Mouse (Mus musculus): ENCODE results near the gene Wasl. TPM values are rescaled to one million over a fixed set of nuclear protein-coding genes. Genes with fewer than 3 reads are reported as not detected.
A peak's percentile ranks its signal among the peaks of the same experiment; 100 is the strongest.

The Wasl gene
- polyA plus RNA-seq, 1 experiment from 2014 or later: 76.9 TPM

DNA sequence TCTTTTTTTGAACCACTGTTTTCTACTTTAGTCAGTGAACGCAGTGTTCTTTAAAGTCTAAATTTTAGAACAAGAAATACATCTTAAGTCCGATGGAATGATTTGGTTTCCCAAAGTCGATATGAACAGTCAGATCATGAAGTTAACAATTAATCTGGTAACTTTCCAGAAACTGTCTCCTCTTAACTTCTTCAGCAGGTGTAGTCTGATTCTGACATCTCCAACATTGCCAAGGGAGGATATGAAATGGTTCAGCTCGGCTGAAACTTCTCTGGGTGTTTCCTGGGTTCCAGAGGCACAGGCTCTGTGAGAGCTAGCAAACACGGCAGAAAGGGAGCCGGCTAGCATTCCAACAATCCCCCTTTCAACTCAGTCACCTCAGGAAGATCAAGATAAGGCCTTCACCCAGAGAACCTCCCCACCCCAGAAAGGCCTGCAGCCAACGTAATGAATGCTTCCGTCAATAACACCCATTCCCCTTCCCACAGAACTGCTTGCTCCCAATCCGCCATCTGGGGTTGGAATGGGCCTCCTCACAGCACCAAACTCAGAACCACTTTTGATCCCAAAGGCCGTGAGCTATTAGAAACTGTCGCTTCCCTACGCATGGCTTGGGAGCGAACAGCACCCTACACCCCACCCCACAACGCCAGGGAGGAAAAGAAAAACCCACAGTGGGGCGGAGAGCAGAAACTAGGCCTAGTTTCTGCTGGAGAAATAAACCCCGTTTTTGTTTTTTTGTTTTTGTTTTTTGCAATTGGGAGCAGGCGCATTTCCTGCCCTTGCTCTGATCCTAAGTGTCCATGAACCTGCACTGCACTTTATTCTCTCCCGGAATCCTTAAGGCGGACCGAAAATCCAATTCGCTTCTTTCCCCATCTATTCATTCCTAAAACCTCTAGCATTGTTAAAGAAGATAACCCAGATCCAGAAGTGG lies 1.3 kb downstream of the Wasl start:
- Histone ChIP-seq H3K4me1 (peaks cover 22% of the 10 kb centered on the region), H3K27me3 (no peaks in the 10 kb centered on the region), H3K9me3 (replicated peaks) (no peaks in the 10 kb centered on the region), H3K4me3 (peak overlapping the region; percentile 94), H3K4me2 (peak overlapping the region; percentile 93), H3K9ac (peak overlapping the region; percentile 95), H3K27ac (peak overlapping the region; percentile 97), H3K36me3 (ENCODE audit: poor library complexity, severe bottlenecking) (no peaks in the 10 kb centered on the region)
- WGBS: 11% methylated on average over 21 of the region's 21 CpGs
- ATAC-seq: no peak

GRCm38 (mm10) chr6:24662483-24662882 lies 2.3 kb downstream of the Wasl start:
- Histone ChIP-seq H3K27me3 (no peaks in the 10 kb centered on the region), H3K9ac (0 out of 2 replicates have a peak overlapping the region, but pooled peaks have one; percentile 34), H3K27ac (no peak overlapping the region), H3K4me1 (peaks cover 22% of the 10 kb centered on the region), H3K4me3 (no peak overlapping the region), H3K4me2 (peak overlapping the region; percentile 93), H3K36me3 (ENCODE audit: poor library complexity, severe bottlenecking) (no peaks in the 10 kb centered on the region), H3K9me3 (replicated peaks) (no peaks in the 10 kb centered on the region)
- WGBS: 74% methylated on average over 4 of the region's 4 CpGs
- ATAC-seq: no peak

GRCm38 (mm10) chr6:24661879-24662278 lies 2.9 kb downstream of the Wasl start:
- no peaks in the 10 kb centered on the region for H3K9me3 ChIP-seq (replicated peaks)
- peaks cover 22% of the 10 kb centered on the region for H3K4me1 ChIP-seq
- no peak overlapping the region for H3K4me3 ChIP-seq
- H3K27ac ChIP-seq: no peak overlapping the region
- no peaks in the 10 kb centered on the region for H3K36me3 ChIP-seq (ENCODE audit: poor library complexity, severe bottlenecking)
- H3K9ac ChIP-seq: no peak overlapping the region
- peak overlapping the region; percentile 20; the same call in 1 of the 2 replicates for H3K4me2 ChIP-seq
- ATAC-seq: no peak
- 90% methylated on average over 4 of the region's 4 CpGs for WGBS
- H3K27me3 ChIP-seq: no peaks in the 10 kb centered on the region

- 81% methylated on average over 10 of the region's 10 CpGs for WGBS
- Histone ChIP-seq H3K4me1 (peaks cover 13% of the 10 kb centered on the region), H3K27me3 (no peaks in the 10 kb centered on the region), H3K9ac (no peak overlapping the region), H3K36me3 (ENCODE audit: poor library complexity, severe bottlenecking) (no peaks in the 10 kb centered on the region), H3K4me3 (no peak overlapping the region), H3K27ac (no peak overlapping the region), H3K9me3 (replicated peaks) (no peaks in the 10 kb centered on the region), H3K4me2 (no peak overlapping the region)
- no peak for ATAC-seq
Observed at GRCm38 (mm10) chr6:24657647-24658387, 7.0 kb downstream of the Wasl start.

DNA sequence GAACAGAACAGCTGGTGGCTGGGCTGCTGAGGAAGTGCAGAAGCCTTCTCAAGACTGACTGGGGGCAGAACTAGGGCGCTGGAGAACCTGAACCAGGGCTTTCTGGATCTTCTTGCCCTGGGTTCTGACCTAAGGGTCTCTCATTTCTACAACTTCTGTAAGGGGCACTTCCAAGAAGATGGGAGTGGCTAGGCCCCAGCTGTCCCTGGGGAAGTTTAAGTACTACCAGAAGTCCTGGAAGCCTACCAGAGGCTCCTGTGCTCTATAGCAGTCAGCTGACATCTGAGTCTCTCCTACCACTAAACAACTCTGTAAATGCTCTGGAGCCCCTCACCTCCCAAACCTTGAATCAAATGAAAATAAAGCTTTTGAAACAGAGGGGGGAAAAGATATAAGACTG lies 8.7 kb downstream of the Wasl start:
- Histone ChIP-seq H3K27me3 (no peaks in the 10 kb centered on the region), H3K9ac (no peak overlapping the region), H3K4me1 (no peaks in the 10 kb centered on the region; the same call in 1 of the 2 replicates), H3K27ac (no peak overlapping the region), H3K4me3 (no peak overlapping the region), H3K36me3 (ENCODE audit: poor library complexity, severe bottlenecking) (no peaks in the 10 kb centered on the region), H3K9me3 (replicated peaks) (no peaks in the 10 kb centered on the region), H3K4me2 (no peak overlapping the region)
- 89% methylated on average over 1 of the region's 1 CpGs for WGBS
- no peak for ATAC-seq

- H3K27me3 ChIP-seq: no peaks in the 10 kb centered on the region
- no peak overlapping the region for H3K27ac ChIP-seq
- no peak overlapping the region for H3K9ac ChIP-seq
- H3K36me3 ChIP-seq (ENCODE audit: poor library complexity, severe bottlenecking): no peaks in the 10 kb centered on the region
- H3K4me1 ChIP-seq: 0 out of 2 replicates have a peak, but pooled peaks cover 11% of the 10 kb centered on the region
- no peaks in the 10 kb centered on the region for H3K9me3 ChIP-seq (replicated peaks)
- 77% methylated on average over 7 of the region's 7 CpGs for WGBS
- no peak overlapping the region for H3K4me2 ChIP-seq
- ATAC-seq: no peak
- no peak overlapping the region for H3K4me3 ChIP-seq
Observed at GRCm38 (mm10) chr6:24651538-24651937, 13.3 kb downstream of the Wasl start.

DNA sequence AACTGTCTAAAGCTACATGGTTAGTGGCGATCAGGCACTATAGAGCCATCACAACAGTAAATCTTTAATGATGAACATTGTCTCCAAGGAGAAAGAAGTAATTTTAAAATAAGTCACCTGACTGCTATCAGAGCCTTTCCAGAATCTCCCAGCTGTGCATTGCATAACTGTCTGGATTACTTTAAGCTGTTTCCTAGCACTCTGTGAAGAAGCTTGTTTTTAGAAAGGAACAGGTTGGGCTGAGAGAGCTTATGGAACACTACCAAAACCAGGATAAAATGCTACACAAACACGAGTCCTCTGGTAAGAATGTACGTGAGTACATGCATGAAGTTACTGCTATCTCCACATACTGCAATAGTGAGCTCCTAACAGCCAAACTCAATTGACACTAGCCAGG lies 14.1 kb downstream of the Wasl start:
- no peak for ATAC-seq
- Histone ChIP-seq H3K27ac (no peak overlapping the region), H3K4me1 (0 out of 2 replicates have a peak, but pooled peaks cover 11% of the 10 kb centered on the region), H3K4me2 (no peak overlapping the region), H3K27me3 (no peaks in the 10 kb centered on the region), H3K9ac (no peak overlapping the region), H3K36me3 (ENCODE audit: poor library complexity, severe bottlenecking) (no peaks in the 10 kb centered on the region), H3K4me3 (no peak overlapping the region), H3K9me3 (replicated peaks) (no peaks in the 10 kb centered on the region)
- 84% methylated on average over 3 of the region's 3 CpGs for WGBS

- Histone ChIP-seq H3K9ac (no peak overlapping the region), H3K36me3 (ENCODE audit: poor library complexity, severe bottlenecking) (no peaks in the 10 kb centered on the region), H3K4me1 (0 out of 2 replicates have a peak, but pooled peaks cover 11% of the 10 kb centered on the region), H3K4me2 (no peak overlapping the region), H3K27ac (no peak overlapping the region), H3K4me3 (no peak overlapping the region), H3K9me3 (replicated peaks) (no peaks in the 10 kb centered on the region), H3K27me3 (no peaks in the 10 kb centered on the region)
- no peak for ATAC-seq
- 88% methylated on average over 4 of the region's 4 CpGs for WGBS
Observed at GRCm38 (mm10) chr6:24648403-24648802, 16.4 kb downstream of the Wasl start.

DNA sequence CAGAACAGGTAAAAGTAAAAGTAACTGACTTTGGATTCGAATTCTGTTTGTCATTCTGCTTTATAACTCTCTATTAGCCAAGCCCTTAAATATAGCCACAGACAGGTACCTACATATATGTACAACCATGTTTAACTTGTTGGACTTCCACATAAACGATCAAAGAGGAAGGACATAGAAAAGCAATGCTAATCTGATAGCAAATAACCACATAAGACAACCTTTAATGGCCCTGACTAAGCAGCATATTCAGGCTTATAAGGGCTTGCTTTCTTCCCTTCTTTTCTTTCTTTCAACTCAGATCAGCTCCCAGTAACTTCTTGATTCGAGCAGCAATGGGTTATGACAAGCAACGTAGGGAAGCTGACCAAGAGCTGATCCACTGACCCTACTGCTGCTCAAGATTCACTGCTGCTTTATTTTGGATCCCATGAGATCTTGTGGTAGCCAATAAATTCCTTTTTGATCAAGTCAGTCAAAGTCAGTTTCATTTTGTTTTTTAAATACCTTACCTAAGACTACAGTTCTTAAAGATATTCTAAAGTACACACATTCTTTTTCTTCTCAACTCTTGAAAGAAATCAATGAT lies 17.6 kb downstream of the Wasl start:
- no peak overlapping the region for H3K9ac ChIP-seq
- H3K36me3 ChIP-seq (ENCODE audit: poor library complexity, severe bottlenecking): no peaks in the 10 kb centered on the region
- H3K27ac ChIP-seq: no peak overlapping the region
- no peak for ATAC-seq
- H3K27me3 ChIP-seq: no peaks in the 10 kb centered on the region
- no peaks in the 10 kb centered on the region for H3K9me3 ChIP-seq (replicated peaks)
- 0 out of 2 replicates have a peak, but pooled peaks cover 11% of the 10 kb centered on the region for H3K4me1 ChIP-seq
- no peak overlapping the region for H3K4me3 ChIP-seq
- H3K4me2 ChIP-seq: no peak overlapping the region
- WGBS: 86% methylated on average over 4 of the region's 4 CpGs

DNA sequence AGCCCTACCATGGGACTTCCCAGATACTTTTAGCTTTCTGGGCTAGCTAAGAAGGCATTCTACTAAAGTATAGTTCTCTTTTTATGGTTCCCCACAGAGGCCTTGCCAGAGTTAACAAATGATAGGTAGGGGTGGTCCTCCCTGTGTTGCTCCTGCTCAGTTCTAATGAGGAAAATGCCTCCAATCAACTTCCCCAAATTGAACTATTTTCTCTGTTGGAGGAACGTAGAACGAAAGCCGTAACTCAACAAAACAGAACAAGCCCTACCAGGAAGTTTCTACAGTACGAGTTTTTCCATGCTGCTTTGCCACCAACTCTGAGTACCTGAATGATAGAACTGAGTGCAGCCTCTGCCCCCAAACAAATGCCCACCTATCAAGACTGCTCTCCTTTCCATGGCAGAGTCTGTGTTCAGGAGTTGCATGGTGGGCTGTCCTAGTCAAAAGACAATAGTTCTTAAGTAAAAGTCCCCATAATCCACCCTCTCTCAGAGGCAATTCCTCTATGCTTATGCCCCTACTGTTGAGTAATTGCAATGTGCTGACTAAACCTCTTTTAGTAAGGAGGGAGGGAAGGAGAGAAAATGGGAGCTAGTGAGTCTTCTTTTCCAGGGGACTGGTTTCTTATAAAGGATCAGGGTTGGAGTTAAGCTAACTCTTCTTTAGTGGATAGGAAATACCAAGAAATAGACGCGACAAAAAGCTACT lies 19.3 kb downstream of the Wasl start:
- H3K36me3 ChIP-seq (ENCODE audit: poor library complexity, severe bottlenecking): no peaks in the 10 kb centered on the region
- no peak for ATAC-seq
- no peak overlapping the region for H3K4me3 ChIP-seq
- H3K4me2 ChIP-seq: no peak overlapping the region
- 0 out of 2 replicates have a peak, but pooled peaks cover 8% of the 10 kb centered on the region for H3K4me1 ChIP-seq
- no peak overlapping the region for H3K9ac ChIP-seq
- no peaks in the 10 kb centered on the region for H3K9me3 ChIP-seq (replicated peaks)
- WGBS: 83% methylated on average over 6 of the region's 6 CpGs
- no peak overlapping the region for H3K27ac ChIP-seq
- no peaks in the 10 kb centered on the region for H3K27me3 ChIP-seq

GRCm38 (mm10) chr6:24642960-24643359 lies 21.8 kb downstream of the Wasl start:
- Histone ChIP-seq H3K4me2 (no peak overlapping the region), H3K4me1 (no peaks in the 10 kb centered on the region), H3K27me3 (no peaks in the 10 kb centered on the region), H3K9me3 (replicated peaks) (no peaks in the 10 kb centered on the region), H3K9ac (no peak overlapping the region), H3K4me3 (no peak overlapping the region), H3K36me3 (ENCODE audit: poor library complexity, severe bottlenecking) (no peaks in the 10 kb centered on the region), H3K27ac (no peak overlapping the region)
- WGBS: 90% methylated on average over 3 of the region's 3 CpGs
- no peak for ATAC-seq

Data from forebrain, embryonic 13.5 days (tissue).